Mouse (Mus musculus): ENCODE measurements around the gene Fbxl17.

- no peak for TF ChIP-seq POLR2A (IDR thresholded peaks at IDR 0.05; ENCODE audit: insufficient read depth, low read depth, low read length)
- TF ChIP-seq CTCF (IDR thresholded peaks at IDR 0.05), result no peak
Measured at GRCm38 (mm10) chr17:63404968-63405367, 94.8 kb downstream of the Fbxl17 start.
